In genomic region chr2:60903535-60903934, GRCm38 (mm10) we compare ENCODE assay signal across 11 mouse cellular contexts. TPM values are rescaled to one million over a fixed set of nuclear protein-coding genes. Genes with fewer than 3 reads are reported as not detected.
A peak's percentile ranks its signal among the peaks of the same experiment; 100 is the strongest.
DNase-seq lines count a peak whose midpoint lies in the region; ATAC-seq and TF ChIP-seq lines count a peak whose summit lies in the region.
"Had no signal": no experiment of that assay in that cellular context is flagged by ENCODE, and none has a peak within 500 bp of the region (broad histone marks: within the 10 kb centered on the region; RNA-seq: fewer than 3 reads in every experiment).

No protein-coding gene starts in this region.

- H3K4me2 ChIP-seq in kidney, postnatal 0 days (ENCODE audit: low read length) = no peak overlapping the region
- H3K4me2 ChIP-seq in CH12.LX (ENCODE audit: insufficient read depth, low read depth, poor library complexity, severe bottlenecking) = peak overlapping the region; percentile 62

- peak overlapping the region; percentile 3; the same call in 1 of the 2 replicates for H3K27ac ChIP-seq in kidney, postnatal 0 days
- no peak overlapping the region for H3K27ac ChIP-seq in CH12.LX (ENCODE audit: insufficient read depth, low read depth)

- no peak for TF ChIP-seq POLR2A in CH12.LX (IDR thresholded peaks at IDR 0.05; ENCODE audit: low read depth, low read length)

- intact Hi-C loops in gastrocnemius, postnatal 14 days (cut with DNase I; ENCODE audit: low total_unique reads) = loop anchor here (10.0 kb wide), 1 partner anchor 99 kb away; no protein-coding TSS in a partner anchor

- WGBS in kidney, postnatal 0 days = 50% methylated on average over 7 of the region's 7 CpGs

- ATAC-seq in kidney, postnatal 0 days (replicated peaks; ENCODE audit: low FRiP score, low read depth) = no peak
- peak; percentile 80 for ATAC-seq in megakaryocyte progenitor cell, adult 5-6 weeks (replicated peaks; ENCODE audit: poor library complexity)
- ATAC-seq: intestine, postnatal 0 days had no signal

- no peaks in the 10 kb centered on the region for H3K27me3 ChIP-seq in kidney, postnatal 0 days (ENCODE audit: insufficient read depth, low read length)
- no peaks in the 10 kb centered on the region for H3K27me3 ChIP-seq in CH12.LX (replicated peaks)

- DNase-seq in kidney, postnatal 0 days (ENCODE audit: low spot score) = peak; percentile 53
- no peak for DNase-seq in kidney, postnatal 25 days
- peak; percentile 58 for DNase-seq in CH12.LX (ENCODE audit: extremely low read depth)
- DNase-seq in gastrocnemius, postnatal 14 days = peak; percentile 24
- no peak for DNase-seq in thymus, postnatal 10 days (ENCODE audit: low spot score in 2 of 2)
- DNase-seq in right cerebral cortex, postnatal 10 days (ENCODE audit: low spot score in 2 of 2) = no peak
- DNase-seq: cerebellum, postnatal 10 days; heart, postnatal 4 days; layer of hippocampus, adult 9-11 months had no signal

- in situ Hi-C loops in CH12.LX (cut with MboI; ENCODE audit: low pct_ligation_motif_present, low pct_unique_long_range_greater_than_20kb, low sequenced_read_pairs) = loop anchor here (25.0 kb wide), 1 partner anchor 559 kb away; no protein-coding TSS in a partner anchor

- no peak overlapping the region for H3K4me3 ChIP-seq in kidney, postnatal 0 days (replicated peaks; ENCODE audit: low read depth, low read length)
- no peak overlapping the region for H3K4me3 ChIP-seq in CH12.LX (replicated peaks in 1 of 3; ENCODE audit: low read depth in 2 of 3, low read length in 2 of 3, poor library complexity in 1 of 3)

- TF ChIP-seq EP300 in CH12.LX (IDR thresholded peaks at IDR 0.05; ENCODE audit: low read length) = peak; percentile 80

- no peaks in the 10 kb centered on the region for H3K9me3 ChIP-seq in kidney, postnatal 0 days (replicated peaks; ENCODE audit: low read length)
- H3K9me3 ChIP-seq in CH12.LX (replicated peaks; ENCODE audit: low read length) = no peaks in the 10 kb centered on the region

- H3K79me2 ChIP-seq in CH12.LX (replicated peaks; ENCODE audit: control insufficient read depth, extremely low read depth, insufficient read depth, poor library complexity, severe bottlenecking) = no peaks in the 10 kb centered on the region

- no peak for TF ChIP-seq RAD21 in CH12.LX (IDR thresholded peaks at IDR 0.05; ENCODE audit: low read depth, low read length)

- dilution Hi-C loops in CH12.LX (cut with MboI; ENCODE audit: extremely low pct_ligation_motif_present, extremely low pct_unique_long_range_greater_than_20kb, low sequenced_read_pairs) = no loop called here

- 0 out of 2 replicates have a peak, but pooled peaks cover 5% of the 10 kb centered on the region for H3K4me1 ChIP-seq in kidney, postnatal 0 days (replicated peaks; ENCODE audit: insufficient read depth, low read length)
- H3K4me1 ChIP-seq in CH12.LX (ENCODE audit: control insufficient read depth in 1 of 2, insufficient read depth in 2 of 2) = peaks cover 7 to 25% of the 10 kb centered on the region in 2 experiments; a peak in 3 of 4 replicates

- no peak for TF ChIP-seq CTCF in kidney, postnatal 0 days (IDR thresholded peaks at IDR 0.05; ENCODE audit: low read depth)
- no peak for TF ChIP-seq CTCF in CH12.LX (conservative IDR thresholded peaks at IDR 0.05 in 1 of 2, IDR thresholded peaks at IDR 0.05 in 1 of 2; ENCODE audit: low read depth in 2 of 2, low read length in 2 of 2)

- H3K9ac ChIP-seq in kidney, postnatal 0 days (ENCODE audit: low read depth, low read length) = no peak overlapping the region
- H3K9ac ChIP-seq in CH12.LX (ENCODE audit: insufficient read depth, low read depth) = no peak overlapping the region

- H3K36me3 ChIP-seq in kidney, postnatal 0 days (ENCODE audit: insufficient read depth, low read length) = no peaks in the 10 kb centered on the region
- H3K36me3 ChIP-seq in CH12.LX (replicated peaks in 1 of 2; ENCODE audit: control insufficient read depth in 1 of 2, insufficient read depth in 1 of 2, low read length in 1 of 2) = no peaks in the 10 kb centered on the region

TF ChIP-seq in CH12.LX, 34 proteins besides CTCF, POLR2A, EP300 and RAD21:
- no peak for TF ChIP-seq NRF1 (IDR thresholded peaks at IDR 0.05; ENCODE audit: low read depth, low read length)
- TF ChIP-seq CHD2 (IDR thresholded peaks at IDR 0.05; ENCODE audit: low read length) = no peak
- TF ChIP-seq MEF2A (IDR thresholded peaks at IDR 0.05; ENCODE audit: borderline replicate concordance, low read depth, low read length) = peak; percentile 83
- peak; percentile 65 for TF ChIP-seq ETS1 (conservative IDR thresholded peaks at IDR 0.05; ENCODE audit: low read depth, low read length)
- TF ChIP-seq JUN (IDR thresholded peaks at IDR 0.05; ENCODE audit: insufficient read depth, low read depth, low read length) = peak; percentile 9; the same call in 1 of the 2 replicates
- no peak for TF ChIP-seq E2F4 (IDR thresholded peaks at IDR 0.05; ENCODE audit: insufficient replicate concordance, low read depth, low read length)
- no peak for TF ChIP-seq USF2 (conservative IDR thresholded peaks at IDR 0.05; ENCODE audit: low read depth, low read length)
- peak; percentile 53; the same call in 1 of the 2 replicates for TF ChIP-seq IRF4 (IDR thresholded peaks at IDR 0.05; ENCODE audit: low read depth, low read length)
- TF ChIP-seq POLR2AphosphoS2 (IDR thresholded peaks at IDR 0.05; ENCODE audit: low read depth, low read length) = no peak
- no peak for TF ChIP-seq MXI1 (IDR thresholded peaks at IDR 0.05; ENCODE audit: low read depth, low read length)
- TF ChIP-seq SMC3 (IDR thresholded peaks at IDR 0.05; ENCODE audit: low read depth, low read length) = no peak
- TF ChIP-seq NELFE (IDR thresholded peaks at IDR 0.05; ENCODE audit: low read depth, low read length) = no peak
- TF ChIP-seq MAX (IDR thresholded peaks at IDR 0.05; ENCODE audit: low read length) = peak; percentile 49
- no peak for TF ChIP-seq CHD1 (IDR thresholded peaks at IDR 0.05; ENCODE audit: low read depth, low read length)
- TF ChIP-seq USF1 (IDR thresholded peaks at IDR 0.05; ENCODE audit: low read depth, low read length) = no peak
- TF ChIP-seq MYC (IDR thresholded peaks at IDR 0.05; ENCODE audit: low read depth, low read length) = no peak; the same call in 1 of the 2 replicates
- no peak for TF ChIP-seq PAX5 (IDR thresholded peaks at IDR 0.05; ENCODE audit: low read length)
- no peak for TF ChIP-seq HCFC1 (IDR thresholded peaks at IDR 0.05; ENCODE audit: low read depth, low read length)
- no peak for TF ChIP-seq GABPA (IDR thresholded peaks at IDR 0.05; ENCODE audit: insufficient replicate concordance, low read depth, low read length)
- TF ChIP-seq TBP (conservative IDR thresholded peaks at IDR 0.05; ENCODE audit: low read depth, low read length) = no peak
- no peak for TF ChIP-seq ZMIZ1 (IDR thresholded peaks at IDR 0.05; ENCODE audit: low read depth, low read length)
- TF ChIP-seq ZKSCAN1 (IDR thresholded peaks at IDR 0.05; ENCODE audit: borderline replicate concordance, low read depth, low read length) = no peak
- no peak for TF ChIP-seq JUND (conservative IDR thresholded peaks at IDR 0.05; ENCODE audit: low read depth, low read length)
- TF ChIP-seq MAZ (IDR thresholded peaks at IDR 0.05; ENCODE audit: low read depth, low read length) = no peak
- TF ChIP-seq RCOR1 (conservative IDR thresholded peaks at IDR 0.05; ENCODE audit: low read depth, low read length) = no peak
- TF ChIP-seq TCF12 (IDR thresholded peaks at IDR 0.05; ENCODE audit: low read depth, low read length) = peak; percentile 68
- TF ChIP-seq ELF1 (IDR thresholded peaks at IDR 0.05; ENCODE audit: low read depth, low read length) = no peak
- no peak for TF ChIP-seq UBTF (IDR thresholded peaks at IDR 0.05; ENCODE audit: low read depth, low read length)
- no peak for TF ChIP-seq ZC3H11A (IDR thresholded peaks at IDR 0.05; ENCODE audit: low read depth, low read length)
- TF ChIP-seq SIN3A (IDR thresholded peaks at IDR 0.05; ENCODE audit: low read length) = no peak
- TF ChIP-seq MAFK (IDR thresholded peaks at IDR 0.05; ENCODE audit: insufficient replicate concordance, low read length) = no peak
- TF ChIP-seq KAT2A (IDR thresholded peaks at IDR 0.05; ENCODE audit: insufficient replicate concordance, low read length) = no peak
- TF ChIP-seq ZNF384 (IDR thresholded peaks at IDR 0.05; ENCODE audit: low read depth, low read length) = peak; percentile 37; the same call in 1 of the 2 replicates
- peak; percentile 68 for TF ChIP-seq BHLHE40 (IDR thresholded peaks at IDR 0.05; ENCODE audit: low read depth, low read length)
TF ChIP-seq in CH12.LX: peak in this region for 8.

RNA-seq across cellular contexts. Expression of gene Rbms1, which starts 59.5 kb away (rescaled TPM):
- polyA plus RNA-seq in kidney, postnatal 0 days (2015; fragmentation: Nextera tagmentation; extraction: Ambion mirVana) = 90.4 and 92.5 TPM in 2 replicates
- 7.6 and 10.6 TPM in 2 replicates for total RNA-seq in CH12.LX (2012; rRNA removed)
- total RNA-seq in CH12.LX (2014; rRNA removed) = 12.6 and 12.9 TPM in 2 replicates
- polyA plus RNA-seq in CH12.LX (2012; ENCODE audit: insufficient read length, low read depth) = 26.8 and 33.9 TPM in 2 replicates
- 10 to 100 TPM; 29.0 to 34.5 TPM for total RNA-seq in gastrocnemius, postnatal 14 days (2021)
- 29.3 and 31.5 TPM in 2 replicates for total RNA-seq in megakaryocyte progenitor cell, adult 5-6 weeks (2015)
- 24.5 and 28.2 TPM in 2 replicates for total RNA-seq in megakaryocyte progenitor cell, adult 5-6 weeks (2017)

Comparison
In these comparisons a context has a peak if more than half of its experiments do, and no peak if none do; other contexts are left out.
1. DNase-seq: peak in kidney, postnatal 0 days (single experiment), CH12.LX (single experiment) and gastrocnemius, postnatal 14 days (single experiment); none in kidney, postnatal 25 days (0 of 2), thymus, postnatal 10 days (0 of 2) and right cerebral cortex, postnatal 10 days (0 of 2).